Mouse (Mus musculus): ENCODE measurements around the gene Polr2l. TPM values are rescaled to one million over a fixed set of nuclear protein-coding genes. Genes with fewer than 3 reads are reported as not detected.

Gene Polr2l
- polyA plus RNA-seq, 1 experiment from 2014 or later, result 78.0 TPM

DNA sequence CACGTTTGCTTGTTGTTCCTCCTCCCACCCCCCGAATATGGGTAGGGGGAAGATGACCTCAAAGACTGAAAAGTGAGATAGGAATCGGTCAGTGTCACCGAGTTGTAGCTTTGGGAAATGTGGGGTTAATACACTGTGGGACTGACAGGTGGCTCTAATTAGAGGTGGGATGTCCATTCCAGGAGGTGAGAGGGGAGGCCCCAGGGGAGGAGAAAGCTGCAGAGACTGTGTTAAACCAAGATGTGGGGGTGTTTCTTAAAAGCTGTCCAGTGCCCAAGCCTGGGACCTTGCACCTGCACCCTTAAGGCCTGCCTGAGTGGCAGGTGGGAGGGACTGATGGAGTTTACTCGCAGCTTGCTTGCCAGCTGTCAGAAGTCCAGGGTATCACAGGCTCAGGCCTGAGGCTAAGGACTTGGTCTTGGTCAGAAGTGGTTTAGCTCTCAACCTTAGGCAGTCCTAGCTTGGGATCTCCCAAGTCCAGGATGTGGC lies 12.6 kb downstream of the Polr2l start:
- Histone ChIP-seq H3K9me3 (ENCODE audit: control insufficient read depth, low read length) (no peaks in the 10 kb centered on the region), H3K4me2 (ENCODE audit: low read length) (peak overlapping the region; percentile 97), H3K9ac (ENCODE audit: low read length) (peak overlapping the region; percentile 77), H3K4me3 (ENCODE audit: control insufficient read depth in 1 of 2, insufficient read depth in 1 of 2, low read depth in 1 of 2, low read length in 2 of 2) (peak overlapping the region; percentile 57 to 61), H3K27ac (replicated peaks in 1 of 2; ENCODE audit: control insufficient read depth in 1 of 2, insufficient read depth in 1 of 2, low read depth in 2 of 2, low read length in 2 of 2) (no peak overlapping the region), H3K27me3 (ENCODE audit: control insufficient read depth, insufficient read depth, low read length) (peaks cover 30% of the 10 kb centered on the region), H3K4me1 (ENCODE audit: control insufficient read depth in 2 of 2, insufficient read depth in 2 of 2, low read length in 2 of 2) (peaks cover 22 to 42% of the 10 kb centered on the region in 2 experiments; a peak in 3 of 4 replicates), H3K36me3 (ENCODE audit: control insufficient read depth, insufficient read depth, low read length) (peaks cover 23% of the 10 kb centered on the region)
- 17% methylated on average over 5 of the region's 5 CpGs for WGBS
- ATAC-seq (ENCODE audit: insufficient number of reproducible peaks, insufficient read depth, low FRiP score, low read depth), result no peak

DNA sequence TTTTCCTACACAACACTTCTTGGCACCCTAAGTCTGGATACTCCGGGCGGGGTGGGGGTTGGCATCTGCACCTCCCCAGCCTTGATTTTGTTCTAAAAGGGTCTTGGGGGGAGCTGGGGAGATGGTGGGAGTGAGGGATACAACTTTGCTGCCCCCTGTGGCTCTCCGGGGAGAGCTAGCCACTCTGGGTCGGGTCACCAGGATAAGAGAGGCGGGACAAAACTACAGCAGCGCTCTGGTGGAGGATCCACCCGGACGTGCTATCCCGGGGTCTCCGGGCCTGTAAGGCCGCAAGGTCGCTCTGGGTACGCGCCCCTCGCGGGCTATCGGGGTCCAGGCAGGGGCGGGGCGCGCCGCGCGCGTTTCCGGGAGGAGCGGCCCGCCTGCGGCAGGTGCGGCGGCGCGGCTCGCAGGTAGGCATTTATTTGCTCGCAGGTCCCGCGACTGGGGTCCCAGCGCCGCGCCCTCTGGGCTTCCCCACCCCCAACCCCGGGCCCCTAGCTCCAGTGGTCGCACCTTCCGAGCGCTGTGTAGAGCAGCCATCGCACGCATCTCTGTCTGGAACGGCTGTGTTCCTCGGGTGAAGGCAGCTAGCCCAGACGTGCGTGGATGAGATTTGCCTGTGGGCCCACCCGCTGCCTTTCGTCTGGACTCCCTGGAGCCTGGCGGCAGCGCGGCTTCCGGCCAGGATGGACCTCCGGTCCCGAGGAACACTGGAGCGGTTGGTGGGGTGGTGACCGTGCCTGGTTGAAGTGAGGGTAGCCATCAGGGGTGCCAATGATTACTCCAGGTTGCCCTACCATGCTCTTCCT lies 13.2 kb downstream of the Polr2l start:
- no peak for ATAC-seq (ENCODE audit: insufficient number of reproducible peaks, insufficient read depth, low FRiP score, low read depth)
- H3K4me1 ChIP-seq (ENCODE audit: control insufficient read depth in 2 of 2, insufficient read depth in 2 of 2, low read length in 2 of 2), result peaks cover 19 to 38% of the 10 kb centered on the region in 2 experiments; a peak in 3 of 4 replicates
- H3K9me3 ChIP-seq (ENCODE audit: control insufficient read depth, low read length), result no peaks in the 10 kb centered on the region
- peaks cover 25% of the 10 kb centered on the region for H3K36me3 ChIP-seq (ENCODE audit: control insufficient read depth, insufficient read depth, low read length)
- peak overlapping the region; percentile 57 to 61 for H3K4me3 ChIP-seq (ENCODE audit: control insufficient read depth in 1 of 2, insufficient read depth in 1 of 2, low read depth in 1 of 2, low read length in 2 of 2)
- H3K4me2 ChIP-seq (ENCODE audit: low read length), result peak overlapping the region; percentile 97
- H3K27ac ChIP-seq (replicated peaks in 1 of 2; ENCODE audit: control insufficient read depth in 1 of 2, insufficient read depth in 1 of 2, low read depth in 2 of 2, low read length in 2 of 2), result peak overlapping the region in 1 of 2 experiments; percentile 44; a peak in 2 of 4 replicates
- peak overlapping the region; percentile 77 for H3K9ac ChIP-seq (ENCODE audit: low read length)
- H3K27me3 ChIP-seq (ENCODE audit: control insufficient read depth, insufficient read depth, low read length), result peaks cover 30% of the 10 kb centered on the region
- WGBS, result 1% methylated on average over 58 of the region's 59 CpGs

DNA sequence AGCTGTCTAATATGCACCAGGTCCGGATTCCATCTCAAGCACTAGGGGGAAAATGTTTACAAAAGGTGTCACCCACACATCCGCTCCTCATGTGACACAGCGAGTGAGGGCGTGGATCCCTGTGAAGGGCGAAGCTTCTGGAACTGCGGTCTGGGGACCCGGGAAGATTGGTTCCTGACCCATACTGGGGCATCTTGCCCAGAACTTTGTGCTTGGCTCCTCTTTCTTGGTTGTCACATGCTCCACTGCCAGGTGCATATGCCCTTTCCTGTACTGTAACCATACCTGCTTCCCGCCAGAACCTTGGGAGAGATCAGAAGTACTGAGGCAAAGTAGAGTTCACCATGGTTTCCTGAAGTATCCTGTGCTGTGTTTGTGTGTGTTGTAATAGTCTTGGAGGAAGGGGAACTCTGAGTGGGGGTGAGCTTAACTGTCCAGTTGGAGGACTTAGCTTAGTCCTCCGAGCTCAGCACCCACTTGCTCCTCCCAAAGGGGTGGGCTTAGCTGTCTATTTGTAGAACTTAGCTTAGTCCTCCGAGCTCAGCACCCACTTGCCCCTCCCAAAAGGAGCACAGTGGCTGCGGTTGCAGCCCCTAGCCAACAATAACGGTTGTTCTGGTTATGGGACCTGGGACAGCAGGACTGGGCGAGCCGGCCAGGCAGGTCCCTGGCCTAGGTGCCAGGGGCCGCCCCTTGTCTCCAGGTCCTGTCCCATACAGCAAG lies 14.4 kb downstream of the Polr2l start, which contains the start of gene Cracr2b:
Gene Cracr2b, plus strand, starts transcription at position 704 of the 723 bp plus-strand sequence.
- H3K9ac ChIP-seq (ENCODE audit: low read length), result peak within 1 kb of the TSS; percentile 77
- H3K27ac ChIP-seq (replicated peaks in 1 of 2; ENCODE audit: control insufficient read depth in 1 of 2, insufficient read depth in 1 of 2, low read depth in 2 of 2, low read length in 2 of 2), result peak within 1 kb of the TSS in 1 of 2 experiments; percentile 44; a peak in 2 of 4 replicates
- 73% methylated on average over 15 of the region's 15 CpGs for WGBS
- H3K9me3 ChIP-seq (ENCODE audit: control insufficient read depth, low read length), result no peaks in the 10 kb centered on the region
- H3K27me3 ChIP-seq (ENCODE audit: control insufficient read depth, insufficient read depth, low read length), result peaks cover 30% of the 10 kb centered on the region
- peaks cover 25% of the 10 kb centered on the region for H3K36me3 ChIP-seq (ENCODE audit: control insufficient read depth, insufficient read depth, low read length)
- no peak for ATAC-seq (ENCODE audit: insufficient number of reproducible peaks, insufficient read depth, low FRiP score, low read depth)
- peaks cover 21 to 42% of the 10 kb centered on the region in 2 experiments; a peak in 3 of 4 replicates for H3K4me1 ChIP-seq (ENCODE audit: control insufficient read depth in 2 of 2, insufficient read depth in 2 of 2, low read length in 2 of 2)
- H3K4me2 ChIP-seq (ENCODE audit: low read length), result peak within 1 kb of the TSS; percentile 97
- peak within 1 kb of the TSS; percentile 57 to 61 for H3K4me3 ChIP-seq (ENCODE audit: control insufficient read depth in 1 of 2, insufficient read depth in 1 of 2, low read depth in 1 of 2, low read length in 2 of 2)

DNA sequence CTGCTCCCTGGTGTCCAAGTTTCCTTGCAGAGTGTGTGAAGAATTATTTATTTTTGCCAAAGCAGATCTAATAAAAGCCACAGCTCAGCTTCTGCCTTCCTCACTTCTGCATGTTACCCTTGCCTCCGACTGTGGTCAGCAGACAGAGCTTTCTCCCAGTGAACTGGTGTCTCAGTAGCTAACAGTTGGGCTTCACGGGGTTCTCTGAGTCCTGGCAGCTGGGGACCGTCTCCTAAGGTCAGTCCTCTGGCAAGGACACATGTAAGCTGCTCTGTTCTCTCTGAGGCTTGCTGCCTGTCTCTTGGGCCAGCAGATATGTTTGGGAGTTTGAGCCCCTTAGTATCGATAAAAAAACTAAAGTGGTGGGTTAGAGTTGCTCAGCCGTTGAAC lies 14.9 kb downstream of the Polr2l start:
- Histone ChIP-seq H3K9ac (ENCODE audit: low read length) (no peak overlapping the region), H3K27ac (replicated peaks in 1 of 2; ENCODE audit: control insufficient read depth in 1 of 2, insufficient read depth in 1 of 2, low read depth in 2 of 2, low read length in 2 of 2) (no peak overlapping the region), H3K4me3 (ENCODE audit: control insufficient read depth in 1 of 2, insufficient read depth in 1 of 2, low read depth in 1 of 2, low read length in 2 of 2) (no peak overlapping the region), H3K4me2 (ENCODE audit: low read length) (no peak overlapping the region), H3K4me1 (ENCODE audit: control insufficient read depth in 2 of 2, insufficient read depth in 2 of 2, low read length in 2 of 2) (peaks cover 21 to 36% of the 10 kb centered on the region in 2 experiments; a peak in 3 of 4 replicates), H3K9me3 (ENCODE audit: control insufficient read depth, low read length) (no peaks in the 10 kb centered on the region), H3K27me3 (ENCODE audit: control insufficient read depth, insufficient read depth, low read length) (peaks cover 30% of the 10 kb centered on the region), H3K36me3 (ENCODE audit: control insufficient read depth, insufficient read depth, low read length) (peaks cover 25% of the 10 kb centered on the region)
- ATAC-seq (ENCODE audit: insufficient number of reproducible peaks, insufficient read depth, low FRiP score, low read depth), result no peak
- WGBS, result 66% methylated on average over 5 of the region's 5 CpGs

DNA sequence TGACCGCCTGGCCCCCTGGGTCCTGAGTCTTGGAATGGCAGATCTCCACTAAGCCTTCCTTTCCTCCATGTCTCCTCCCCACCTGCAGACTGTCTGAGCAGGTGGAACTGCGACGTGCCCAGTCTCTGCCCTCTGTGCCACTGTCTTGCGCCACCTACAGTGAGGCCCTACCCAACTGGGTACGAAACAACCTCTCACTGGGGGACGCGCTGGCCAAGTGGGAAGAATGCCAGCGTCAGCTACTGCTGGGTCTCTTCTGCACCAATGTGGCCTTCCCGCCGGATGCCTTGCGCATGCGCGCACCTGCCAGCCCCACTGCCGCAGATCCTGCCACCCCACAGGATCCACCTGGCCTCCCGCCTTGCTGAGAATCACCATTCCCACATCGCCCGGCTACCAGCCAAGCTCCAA lies 15.6 kb downstream of the Polr2l start:
- no peaks in the 10 kb centered on the region for H3K9me3 ChIP-seq (ENCODE audit: control insufficient read depth, low read length)
- 85% methylated on average over 17 of the region's 17 CpGs for WGBS

DNA sequence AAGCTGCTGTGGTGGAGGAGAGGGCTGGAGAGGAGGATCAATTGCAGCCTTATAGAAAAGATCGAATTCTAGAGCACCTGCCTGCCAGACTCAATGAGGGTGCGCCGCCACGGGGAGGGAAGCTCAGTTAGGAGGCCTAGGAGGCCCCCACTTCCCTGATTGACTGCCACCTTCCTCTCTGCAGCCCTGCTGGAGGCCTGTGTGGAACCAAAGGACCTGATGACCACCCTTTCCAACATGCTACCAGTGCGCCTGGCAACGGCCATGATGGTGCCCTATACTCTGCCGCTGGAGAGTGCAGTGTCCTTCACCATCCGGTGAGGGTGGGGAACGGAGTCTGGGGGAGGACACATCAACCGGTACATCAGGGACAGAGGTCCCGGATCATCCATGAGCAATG lies 16.3 kb downstream of the Polr2l start:
- Histone ChIP-seq H3K4me1 (ENCODE audit: control insufficient read depth in 2 of 2, insufficient read depth in 2 of 2, low read length in 2 of 2) (peaks cover 16 to 33% of the 10 kb centered on the region in 2 experiments; a peak in 3 of 4 replicates), H3K9ac (ENCODE audit: low read length) (no peak overlapping the region), H3K9me3 (ENCODE audit: control insufficient read depth, low read length) (no peaks in the 10 kb centered on the region), H3K27me3 (ENCODE audit: control insufficient read depth, insufficient read depth, low read length) (peaks cover 21% of the 10 kb centered on the region), H3K4me2 (ENCODE audit: low read length) (no peak overlapping the region), H3K36me3 (ENCODE audit: control insufficient read depth, insufficient read depth, low read length) (peaks cover 25% of the 10 kb centered on the region), H3K27ac (replicated peaks in 1 of 2; ENCODE audit: control insufficient read depth in 1 of 2, insufficient read depth in 1 of 2, low read depth in 2 of 2, low read length in 2 of 2) (no peak overlapping the region), H3K4me3 (ENCODE audit: control insufficient read depth in 1 of 2, insufficient read depth in 1 of 2, low read depth in 1 of 2, low read length in 2 of 2) (no peak overlapping the region)
- ATAC-seq (ENCODE audit: insufficient number of reproducible peaks, insufficient read depth, low FRiP score, low read depth), result no peak
- 86% methylated on average over 11 of the region's 11 CpGs for WGBS

More for the DNA sequence above, 15.6 kb downstream of the Polr2l start:
- Histone ChIP-seq H3K36me3 (ENCODE audit: control insufficient read depth, insufficient read depth, low read length) (peaks cover 25% of the 10 kb centered on the region), H3K4me1 (ENCODE audit: control insufficient read depth in 2 of 2, insufficient read depth in 2 of 2, low read length in 2 of 2) (peaks cover 18 to 35% of the 10 kb centered on the region in 2 experiments; a peak in 3 of 4 replicates), H3K9ac (ENCODE audit: low read length) (no peak overlapping the region), H3K4me2 (ENCODE audit: low read length) (no peak overlapping the region), H3K4me3 (ENCODE audit: control insufficient read depth in 1 of 2, insufficient read depth in 1 of 2, low read depth in 1 of 2, low read length in 2 of 2) (no peak overlapping the region), H3K27ac (replicated peaks in 1 of 2; ENCODE audit: control insufficient read depth in 1 of 2, insufficient read depth in 1 of 2, low read depth in 2 of 2, low read length in 2 of 2) (no peak overlapping the region), H3K27me3 (ENCODE audit: control insufficient read depth, insufficient read depth, low read length) (peaks cover 27% of the 10 kb centered on the region)
- ATAC-seq (ENCODE audit: insufficient number of reproducible peaks, insufficient read depth, low FRiP score, low read depth), result no peak

DNA sequence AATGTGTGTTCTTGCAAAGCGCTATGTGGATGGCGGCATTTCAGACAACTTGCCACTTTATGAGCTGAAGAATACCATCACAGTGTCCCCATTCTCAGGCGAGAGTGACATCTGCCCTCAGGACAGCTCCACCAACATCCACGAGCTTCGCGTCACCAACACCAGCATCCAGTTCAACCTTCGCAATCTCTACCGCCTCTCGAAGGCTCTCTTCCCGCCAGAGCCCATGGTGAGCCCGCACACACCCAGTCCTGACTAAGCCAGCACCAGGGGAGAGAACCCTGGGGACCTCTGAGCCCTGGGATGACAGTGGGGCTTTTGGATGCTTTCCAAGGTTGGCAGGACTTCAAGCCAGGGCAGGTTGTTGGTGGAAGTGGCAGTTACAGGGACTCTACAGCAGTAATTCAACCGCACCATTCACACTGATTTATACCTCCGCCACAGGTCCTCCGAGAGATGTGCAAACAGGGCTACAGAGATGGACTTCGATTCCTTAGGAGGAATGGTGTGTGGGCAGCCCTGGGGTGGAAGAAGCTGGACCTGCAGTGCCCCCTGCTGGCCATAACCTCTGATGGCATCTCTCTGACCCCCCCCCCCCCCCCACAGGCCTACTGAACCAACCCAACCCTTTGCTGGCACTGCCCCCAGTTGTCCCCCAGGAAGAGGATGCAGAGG lies 16.8 kb downstream of the Polr2l start:
- Histone ChIP-seq H3K36me3 (ENCODE audit: control insufficient read depth, insufficient read depth, low read length) (peaks cover 25% of the 10 kb centered on the region), H3K4me3 (ENCODE audit: control insufficient read depth in 1 of 2, insufficient read depth in 1 of 2, low read depth in 1 of 2, low read length in 2 of 2) (no peak overlapping the region), H3K27ac (replicated peaks in 1 of 2; ENCODE audit: control insufficient read depth in 1 of 2, insufficient read depth in 1 of 2, low read depth in 2 of 2, low read length in 2 of 2) (no peak overlapping the region), H3K27me3 (ENCODE audit: control insufficient read depth, insufficient read depth, low read length) (peaks cover 15% of the 10 kb centered on the region), H3K9ac (ENCODE audit: low read length) (no peak overlapping the region), H3K4me1 (ENCODE audit: control insufficient read depth in 2 of 2, insufficient read depth in 2 of 2, low read length in 2 of 2) (peaks cover 12 to 28% of the 10 kb centered on the region in 2 experiments; a peak in 3 of 4 replicates), H3K4me2 (ENCODE audit: low read length) (no peak overlapping the region), H3K9me3 (ENCODE audit: control insufficient read depth, low read length) (no peaks in the 10 kb centered on the region)
- no peak for ATAC-seq (ENCODE audit: insufficient number of reproducible peaks, insufficient read depth, low FRiP score, low read depth)
- 70% methylated on average over 15 of the region's 15 CpGs for WGBS
